Mouse (Mus musculus): ENCODE measurements around the gene Golt1a.

DNA sequence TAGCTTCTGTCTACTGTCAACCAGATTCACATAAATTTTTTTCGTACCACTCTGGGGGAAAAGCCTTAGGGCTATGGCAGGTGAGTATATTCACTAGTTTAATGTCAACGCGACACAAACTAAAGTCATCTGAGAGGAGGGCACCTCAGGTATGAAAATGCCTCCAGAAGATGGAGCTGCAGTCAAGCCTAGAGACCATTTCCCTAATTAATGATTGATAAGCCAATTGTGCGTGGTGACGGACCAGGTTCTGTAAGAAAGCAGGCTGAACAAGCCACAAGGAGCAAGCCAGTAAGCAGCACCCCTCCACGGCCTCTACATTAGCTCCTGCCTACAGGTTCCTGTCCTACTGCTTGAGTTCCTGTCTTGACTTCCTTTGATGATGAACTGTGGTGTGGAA is 51.4 kb downstream of the Golt1a start:
- no peak for TF ChIP-seq POLR2A (IDR thresholded peaks at IDR 0.05; ENCODE audit: control insufficient read depth in 1 of 2, insufficient read depth in 1 of 2, low read depth in 1 of 2, low read length in 2 of 2, poor library complexity in 1 of 2)
- TF ChIP-seq MEF2A (IDR thresholded peaks at IDR 0.05; ENCODE audit: extremely low read depth, insufficient replicate concordance, low read depth, low read length, poor library complexity, severe bottlenecking): no peak
- no peak for TF ChIP-seq RCOR1 (IDR thresholded peaks at IDR 0.05; ENCODE audit: low read depth, low read length)
- TF ChIP-seq HCFC1 (IDR thresholded peaks at IDR 0.05; ENCODE audit: low read depth, low read length): no peak
- TF ChIP-seq SIN3A (IDR thresholded peaks at IDR 0.05; ENCODE audit: low read length): no peak
- TF ChIP-seq CTCF (IDR thresholded peaks at IDR 0.05 in 2 of 3, conservative IDR thresholded peaks at IDR 0.05 in 1 of 3; ENCODE audit: control insufficient read depth in 1 of 3, insufficient read depth in 1 of 3, low read depth in 2 of 3, low read length in 3 of 3, poor library complexity in 1 of 3, severe bottlenecking in 1 of 3): peak in 1 of 3 experiments; percentile 6; a peak in 1 of 6 replicates
- TF ChIP-seq E2F4 (IDR thresholded peaks at IDR 0.05; ENCODE audit: borderline replicate concordance, low read depth, low read length): no peak
- TF ChIP-seq GATA1 (IDR thresholded peaks at IDR 0.05; ENCODE audit: low read depth, low read length): no peak
- no peak for TF ChIP-seq TAL1 (IDR thresholded peaks at IDR 0.05; ENCODE audit: low read length)

All from MEL (cell line).